Mouse (Mus musculus): Measurements from ENCODE around the gene Cit. TPM values are rescaled to one million over a fixed set of nuclear protein-coding genes. Genes with fewer than 3 reads are reported as not detected.

Cit gene
- total RNA-seq, 2 experiments from 2014 or later: 56.9 to 170 TPM

DNA sequence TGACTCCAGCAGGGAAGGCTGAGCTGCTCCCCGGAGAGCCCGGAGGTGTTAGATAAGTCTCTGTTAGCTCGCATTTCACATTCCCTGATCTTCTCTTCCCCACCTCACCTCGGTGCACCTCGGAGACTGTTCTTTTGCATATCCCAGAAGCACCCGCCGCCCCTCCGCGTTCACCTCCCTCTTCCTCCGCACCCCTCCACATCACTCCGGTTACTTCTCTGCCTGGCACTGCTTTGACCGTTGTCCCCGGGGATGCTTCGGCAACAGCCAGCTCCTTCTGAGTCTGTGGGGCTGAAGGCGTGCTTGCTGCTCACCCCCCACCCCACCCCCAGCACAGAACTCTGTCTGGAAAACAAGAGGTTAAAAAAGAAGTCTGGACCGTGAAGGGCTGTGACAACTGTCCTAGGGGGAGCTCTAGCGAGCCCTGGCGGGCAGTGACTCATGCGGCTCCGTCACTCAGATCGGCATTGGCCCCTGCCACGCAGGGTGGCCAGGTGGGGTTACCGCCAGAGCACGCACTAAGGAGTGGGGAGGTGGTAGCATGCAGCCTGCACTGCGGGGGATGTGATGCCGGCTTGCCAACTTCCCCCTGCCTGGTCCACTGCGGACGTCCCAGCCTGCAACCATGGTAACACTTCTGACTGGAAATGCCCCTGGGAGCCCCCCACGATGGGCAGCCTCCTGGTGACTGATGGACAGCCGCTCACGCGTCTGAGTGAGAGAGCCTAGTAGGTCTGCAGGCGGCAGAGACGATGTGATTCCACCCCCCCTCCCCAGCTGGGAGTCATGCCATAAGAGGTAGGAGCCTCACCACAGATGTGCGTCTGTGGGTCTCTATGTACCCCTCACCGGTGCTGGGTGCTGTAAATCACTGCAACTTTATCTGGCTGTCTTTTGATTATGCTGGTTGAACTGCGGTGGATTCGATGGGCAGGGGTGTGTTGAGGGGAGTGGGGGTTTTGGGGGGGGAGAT is 62.2 kb downstream of the Cit start:
- no peak for ATAC-seq (replicated peaks; ENCODE audit: low FRiP score, poor library complexity, severe bottlenecking)

DNA sequence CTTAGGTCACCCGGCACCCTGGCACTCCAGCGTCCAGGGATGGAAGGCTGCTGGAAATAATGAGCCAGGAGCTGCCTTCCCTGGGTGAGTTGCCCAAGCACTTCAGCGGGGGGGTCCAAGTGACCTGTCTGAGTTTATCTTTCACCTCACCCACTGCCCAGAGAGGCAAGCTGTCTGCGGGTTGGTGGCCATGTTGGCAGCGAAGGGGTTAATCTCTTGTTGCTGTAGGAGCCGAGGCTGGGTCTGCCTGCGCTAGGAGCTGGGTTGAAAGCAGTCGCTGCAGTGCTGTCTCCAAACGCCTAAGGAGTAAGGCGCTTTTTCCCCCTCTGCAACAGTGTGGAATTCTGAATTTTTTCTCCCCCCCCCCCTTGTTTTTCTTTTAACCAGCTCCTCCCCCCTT is 63.2 kb downstream of the Cit start:
- no peak for ATAC-seq (replicated peaks; ENCODE audit: low FRiP score, poor library complexity, severe bottlenecking)

DNA sequence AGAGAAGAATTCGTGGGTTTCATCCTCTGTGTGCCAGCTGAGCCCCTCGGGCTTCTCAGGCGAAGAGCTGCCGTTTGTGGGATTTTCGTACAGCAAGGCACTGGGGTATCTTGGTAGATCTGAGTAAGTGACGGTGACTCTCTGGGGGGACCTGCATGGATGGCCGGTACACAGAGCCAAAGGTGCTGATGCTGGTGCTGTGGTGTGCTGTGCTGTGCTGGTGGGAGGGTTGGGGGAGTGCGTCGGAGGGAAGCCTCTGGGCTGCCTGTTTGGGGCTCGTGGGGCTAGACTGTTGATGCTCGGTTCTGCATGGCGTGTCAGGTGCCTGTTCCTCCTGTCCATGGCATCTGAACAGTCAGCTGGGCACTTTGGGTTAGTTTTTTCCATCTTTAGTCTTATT is 63.6 kb downstream of the Cit start:
- no peak for ATAC-seq (replicated peaks; ENCODE audit: low FRiP score, poor library complexity, severe bottlenecking)

DNA sequence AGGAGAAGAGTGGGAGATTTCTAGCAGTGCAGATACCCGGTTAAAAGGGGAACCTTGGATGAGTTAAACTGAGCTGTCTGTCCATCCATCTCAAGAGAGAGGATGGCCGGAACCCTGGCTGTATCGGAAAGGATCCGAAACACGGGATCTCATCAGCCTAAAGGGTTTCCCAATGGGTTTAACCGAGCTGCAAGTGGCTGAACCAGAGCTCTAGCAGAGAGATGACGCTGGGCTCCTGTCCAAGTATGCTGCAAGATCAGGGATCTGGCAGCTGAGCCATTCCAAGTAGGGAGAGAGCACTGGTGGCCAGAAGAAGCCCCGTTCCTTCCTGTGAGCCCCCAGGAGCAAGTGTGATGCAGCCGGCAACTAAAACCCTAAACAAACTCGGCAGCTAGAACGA is 64.0 kb downstream of the Cit start:
- no peak for ATAC-seq (replicated peaks; ENCODE audit: low FRiP score, poor library complexity, severe bottlenecking)

DNA sequence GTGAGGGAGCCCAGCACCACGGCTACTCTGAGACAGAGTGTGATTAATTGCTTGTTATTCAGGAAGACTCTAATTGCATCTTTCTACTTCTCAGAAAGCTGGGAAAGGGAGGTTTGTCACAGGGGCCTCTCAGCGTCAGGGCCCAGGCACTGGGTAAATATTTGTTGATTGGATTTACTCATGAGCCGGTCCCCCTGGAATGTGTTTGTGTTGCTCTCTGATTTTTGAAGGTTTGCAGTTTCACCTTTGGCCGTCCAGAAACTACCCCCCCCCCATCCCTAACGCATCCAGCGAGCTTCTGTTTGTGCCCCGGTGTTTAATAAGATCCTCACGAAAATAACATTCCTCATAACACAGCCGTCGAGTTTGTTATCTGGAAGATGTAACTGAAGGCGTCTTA is 65.4 kb downstream of the Cit start:
- no peak for ATAC-seq (replicated peaks; ENCODE audit: low FRiP score, poor library complexity, severe bottlenecking)

DNA sequence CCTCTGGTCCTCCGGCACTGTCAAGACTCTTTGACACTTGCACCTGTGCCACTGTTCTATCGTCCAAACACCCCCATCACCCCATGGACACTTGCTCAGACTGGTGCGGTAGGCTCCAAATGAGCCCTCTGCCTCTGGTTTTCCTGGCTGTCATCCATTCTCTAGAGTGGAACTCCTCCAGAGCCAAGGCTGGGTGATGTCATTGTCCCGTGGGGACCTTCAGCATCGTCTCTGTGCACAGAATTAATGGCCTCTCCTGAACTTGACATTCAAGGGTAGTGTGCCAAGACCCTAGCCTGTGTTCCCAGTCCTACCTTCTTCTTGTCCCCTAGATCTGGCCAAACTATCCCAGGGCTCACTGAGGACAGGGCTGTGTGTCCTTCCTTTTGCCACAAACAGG is 70.4 kb downstream of the Cit start:
- no peak for ATAC-seq (replicated peaks; ENCODE audit: low FRiP score, poor library complexity, severe bottlenecking)

DNA sequence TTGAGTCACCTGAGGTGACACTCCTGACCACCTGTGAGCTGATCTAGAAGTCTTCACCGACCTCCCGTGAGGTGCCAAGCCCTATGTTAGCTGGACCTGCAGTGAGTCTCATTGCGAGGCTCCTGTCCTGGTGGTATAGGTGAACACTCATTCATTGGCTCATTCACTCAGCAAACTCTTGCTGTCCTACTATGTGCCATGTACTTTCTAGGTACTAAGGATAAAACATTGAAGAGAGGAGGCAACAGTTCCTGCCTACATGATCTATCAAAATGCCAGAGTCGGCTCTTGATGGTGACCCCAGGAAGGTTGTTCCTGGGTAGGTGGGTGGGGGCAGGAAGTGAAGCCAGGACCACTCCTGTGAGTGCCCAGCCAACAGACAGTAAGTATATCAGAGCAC is 72.9 kb downstream of the Cit start:
- ATAC-seq (replicated peaks; ENCODE audit: low FRiP score, poor library complexity, severe bottlenecking): no peak

DNA sequence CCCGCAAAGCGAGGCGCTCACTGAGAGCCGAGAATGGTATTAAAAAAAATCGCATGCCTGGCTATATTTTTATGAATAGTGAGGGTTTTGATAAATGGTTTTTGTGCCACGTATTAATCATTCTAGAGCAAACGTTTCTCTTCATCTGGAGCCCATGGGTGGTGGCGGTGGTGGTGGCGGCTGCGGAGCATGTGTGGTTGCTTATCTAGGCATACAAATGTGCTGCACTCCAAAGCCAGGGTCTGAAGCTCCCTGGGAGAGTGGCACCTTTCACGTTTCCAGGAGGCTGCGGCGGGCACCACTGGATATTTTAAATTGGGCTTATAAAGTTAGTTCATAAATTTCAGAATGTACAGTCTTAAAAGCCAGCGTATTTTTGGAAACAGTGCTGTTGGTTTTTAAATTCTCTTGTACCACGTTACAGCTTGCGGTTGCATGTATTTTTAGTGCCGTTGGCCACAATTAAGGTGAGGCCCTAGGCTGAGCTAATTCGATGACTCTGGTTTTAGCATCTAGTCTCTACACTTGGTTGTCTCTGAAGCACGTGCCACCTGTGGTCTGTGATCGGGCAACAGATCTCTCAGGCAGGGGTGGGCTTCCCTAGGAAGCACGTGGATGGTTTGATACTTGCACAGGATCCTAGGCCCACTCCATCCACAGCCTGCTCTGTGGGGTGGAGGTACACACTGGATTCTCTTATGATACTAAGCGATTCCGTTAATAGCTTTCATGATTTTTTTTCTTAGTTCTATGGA is 73.7 kb downstream of the Cit start:
- peak; percentile 55; the same call in 1 of the 2 replicates for ATAC-seq (replicated peaks; ENCODE audit: low FRiP score, poor library complexity, severe bottlenecking)

DNA sequence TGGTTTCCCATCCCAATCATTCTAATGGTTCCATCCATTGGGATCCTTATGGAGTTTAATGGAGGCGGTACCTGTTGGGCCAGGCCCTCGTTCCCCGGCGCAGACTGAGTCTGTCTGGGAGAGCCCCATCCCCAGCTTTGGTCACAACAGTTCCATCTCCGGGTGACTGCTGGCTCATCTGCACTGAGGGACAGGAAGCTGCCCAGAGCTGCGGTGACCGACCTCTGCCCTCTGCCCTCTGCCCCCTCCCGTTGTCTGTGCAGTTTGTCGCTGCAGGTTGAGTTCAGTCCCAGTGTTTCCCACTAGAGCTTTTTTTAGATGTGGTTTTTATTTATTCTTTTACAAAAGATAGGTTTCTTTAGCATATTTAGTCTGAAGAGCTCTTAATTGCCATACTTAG is 76.9 kb downstream of the Cit start:
- ATAC-seq (replicated peaks; ENCODE audit: low FRiP score, poor library complexity, severe bottlenecking): no peak

DNA sequence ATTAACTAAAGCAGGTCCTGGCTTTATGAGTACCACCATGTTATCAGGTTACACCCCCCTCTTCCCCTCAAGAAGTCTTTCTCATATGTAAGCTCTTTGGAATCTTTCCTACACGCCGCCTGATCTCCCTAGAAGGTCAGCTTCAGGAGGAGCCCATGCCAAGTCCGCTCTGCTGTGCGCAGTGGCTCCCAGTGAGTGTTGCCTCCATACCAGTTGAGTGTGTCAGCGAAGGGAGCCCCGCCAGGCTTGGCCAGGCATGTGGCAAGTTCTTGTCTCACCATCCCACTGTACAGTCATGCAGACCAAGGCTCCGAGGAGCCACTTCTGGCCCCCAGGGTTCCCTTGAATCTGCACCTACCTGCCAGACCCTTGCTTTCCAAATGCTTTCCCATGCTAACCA is 79.9 kb downstream of the Cit start:
- no peak for ATAC-seq (replicated peaks; ENCODE audit: low FRiP score, poor library complexity, severe bottlenecking)

DNA sequence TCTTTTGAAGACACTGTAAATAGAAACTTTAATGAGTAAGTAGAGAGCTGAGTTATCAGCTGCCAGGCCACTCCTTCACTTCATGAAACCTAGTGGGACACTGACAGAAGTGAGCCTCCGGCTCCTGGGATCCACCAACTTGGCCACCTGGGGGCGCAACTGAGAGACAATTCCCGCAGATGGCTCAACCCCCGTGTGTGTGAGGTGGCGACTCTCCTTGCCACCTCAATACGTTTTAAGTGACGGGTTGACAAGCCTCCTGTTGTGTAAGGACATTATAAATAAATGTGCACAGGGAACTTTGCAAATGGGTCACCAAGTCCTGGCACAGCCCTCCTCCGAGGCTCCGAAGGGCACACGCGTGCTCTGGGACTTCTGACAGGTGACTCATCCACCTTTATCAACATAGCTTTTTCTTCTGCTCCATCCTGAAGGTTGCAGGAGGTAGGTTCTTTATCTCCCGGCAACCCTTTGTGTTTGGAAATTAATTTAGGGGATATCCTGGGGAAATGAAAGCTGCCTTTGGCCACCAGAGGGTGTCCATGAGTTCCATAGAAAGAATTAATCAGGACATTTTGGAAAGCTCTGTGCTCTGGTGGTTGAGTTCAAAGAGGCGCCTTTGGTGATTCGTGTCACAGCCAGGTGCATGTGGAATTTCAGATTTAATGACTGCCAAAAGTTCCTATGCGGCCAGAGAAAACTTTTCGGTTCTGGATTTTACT is 83.9 kb downstream of the Cit start:
- ATAC-seq (replicated peaks; ENCODE audit: low FRiP score, poor library complexity, severe bottlenecking): peak; percentile 66

DNA sequence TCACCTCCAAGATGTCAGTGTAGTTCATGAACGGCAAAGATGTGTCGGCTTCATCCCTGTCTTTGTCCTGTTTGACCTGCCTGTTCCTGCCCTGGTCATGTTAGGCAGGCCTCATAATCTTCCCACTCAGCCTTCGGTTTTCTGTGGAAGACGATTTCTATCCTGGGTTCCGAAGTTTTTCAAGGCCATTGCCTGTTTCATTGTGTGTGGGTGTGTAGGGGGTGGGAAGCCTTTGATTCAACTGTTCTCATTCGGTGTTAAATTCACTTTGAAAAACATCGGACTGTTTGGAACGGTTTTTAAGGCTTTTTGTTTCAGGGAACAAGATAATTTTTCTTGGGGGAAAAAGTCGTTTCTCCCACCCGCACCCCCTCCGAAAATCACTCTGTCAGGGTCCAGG is 87.2 kb downstream of the Cit start:
- ATAC-seq (replicated peaks; ENCODE audit: low FRiP score, poor library complexity, severe bottlenecking): no peak

DNA sequence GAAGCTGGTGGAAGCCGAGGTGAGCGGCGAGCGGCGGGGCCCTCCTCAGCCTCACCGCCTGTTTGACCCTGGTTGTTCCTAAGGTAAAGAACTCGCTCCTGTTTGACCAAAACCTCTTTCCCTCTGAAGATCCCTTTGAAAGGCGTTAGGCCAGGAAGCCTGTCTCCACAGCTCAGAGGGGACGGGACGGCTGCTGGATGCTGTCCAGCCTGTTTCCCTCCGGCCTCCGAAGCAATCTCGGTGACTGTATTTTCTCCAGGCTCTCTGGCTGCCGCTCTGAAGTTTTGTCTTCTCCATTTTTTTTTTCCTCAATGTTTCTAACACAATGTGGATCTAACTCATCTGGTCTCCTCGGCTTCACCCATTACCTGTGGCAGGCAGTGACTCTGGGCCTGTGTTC is 91.8 kb downstream of the Cit start:
- ATAC-seq (replicated peaks; ENCODE audit: low FRiP score, poor library complexity, severe bottlenecking): no peak

DNA sequence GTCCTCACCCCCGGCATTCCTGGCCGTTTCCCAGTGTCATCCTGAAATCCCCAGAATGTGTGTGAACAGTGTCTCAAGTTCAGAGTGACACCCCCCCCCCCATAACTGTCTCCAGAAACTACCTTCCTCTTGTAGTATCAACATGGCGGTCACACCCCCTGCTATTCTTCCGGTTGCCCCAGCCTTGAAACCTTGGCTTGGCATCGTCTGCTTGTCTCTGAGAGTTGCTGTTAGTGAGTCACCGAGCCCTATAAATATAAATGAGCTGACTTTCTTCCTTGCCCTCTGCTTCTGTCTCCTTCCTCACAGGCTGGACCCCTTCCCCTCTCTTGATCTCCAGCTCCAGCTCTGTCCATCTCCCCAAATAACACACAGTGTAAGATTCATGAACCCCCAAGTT is 92.5 kb downstream of the Cit start:
- no peak for ATAC-seq (replicated peaks; ENCODE audit: low FRiP score, poor library complexity, severe bottlenecking)

DNA sequence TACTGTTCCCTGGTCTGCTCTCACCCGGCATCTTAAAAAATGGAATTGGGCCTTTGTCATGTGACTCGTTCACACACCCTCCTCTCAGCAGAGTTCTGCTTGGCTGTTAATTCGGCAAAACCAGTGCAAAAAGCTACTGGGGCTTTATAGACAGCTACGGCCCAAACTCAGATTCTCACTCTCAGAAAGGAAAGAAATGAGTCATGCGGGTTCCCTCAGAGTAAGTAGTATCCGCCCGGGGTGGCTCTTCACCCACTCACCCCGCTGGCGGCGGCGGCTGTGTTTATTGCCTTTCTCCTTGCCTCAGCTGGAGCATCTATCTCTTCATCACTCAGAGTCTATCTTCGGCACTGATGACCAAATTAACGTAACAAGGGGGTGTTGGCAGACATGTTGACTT is 93.9 kb downstream of the Cit start:
- no peak for ATAC-seq (replicated peaks; ENCODE audit: low FRiP score, poor library complexity, severe bottlenecking)

DNA sequence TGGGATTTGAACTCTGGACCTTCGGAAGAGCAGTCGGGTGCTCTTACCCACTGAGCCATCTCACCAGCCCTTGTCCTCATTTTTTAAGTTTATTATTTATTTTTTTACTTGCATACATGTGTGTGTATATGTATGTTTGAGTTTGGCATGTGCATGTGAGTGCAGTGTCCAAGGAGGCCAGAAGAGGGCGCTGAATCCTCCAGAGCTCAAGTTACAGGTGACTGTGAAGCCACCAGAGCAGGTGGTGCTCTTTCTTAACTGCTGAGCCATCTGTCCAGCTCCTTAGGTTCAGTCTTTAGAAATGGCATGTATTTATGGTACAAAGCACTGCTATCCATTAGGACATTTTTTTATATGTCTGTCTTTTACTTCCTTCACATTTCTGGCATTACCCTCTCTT is 97.3 kb downstream of the Cit start:
- ATAC-seq (replicated peaks; ENCODE audit: low FRiP score, poor library complexity, severe bottlenecking): no peak

DNA sequence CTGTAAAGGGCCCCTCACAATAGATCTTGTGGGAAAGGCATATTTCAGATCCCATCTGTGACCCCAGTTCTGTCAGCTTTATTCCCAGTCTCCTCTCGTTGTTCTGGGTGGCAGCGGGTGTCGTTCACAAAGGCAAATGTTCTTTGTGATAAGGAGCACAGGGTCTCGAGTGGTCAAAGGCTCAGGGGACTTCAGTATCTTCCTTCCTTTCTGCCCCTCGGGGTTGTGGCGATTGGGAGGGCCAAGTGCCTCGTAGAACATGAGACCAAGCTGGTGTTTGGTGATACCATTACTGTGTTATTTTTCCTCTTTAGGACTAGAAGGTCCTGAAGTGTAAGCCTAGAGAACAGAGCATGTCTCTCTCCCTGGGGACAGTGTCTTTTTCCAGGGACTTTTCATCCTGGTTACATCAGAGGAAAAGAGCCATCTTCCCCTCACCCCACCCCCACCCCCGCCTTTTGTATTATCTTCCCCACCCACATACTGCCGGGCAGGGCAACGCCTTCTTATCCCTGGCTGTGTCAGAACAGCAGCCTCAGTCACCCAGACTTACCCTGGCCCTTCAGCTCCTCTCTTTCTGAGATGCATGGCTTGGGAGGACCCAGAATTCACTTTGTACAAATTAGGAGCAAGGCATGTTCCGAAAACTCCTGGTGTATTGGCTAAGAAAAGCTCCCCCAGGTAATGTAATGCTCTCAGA is 99.9 kb downstream of the Cit start:
- ATAC-seq (replicated peaks; ENCODE audit: low FRiP score, poor library complexity, severe bottlenecking): peak; percentile 81

DNA sequence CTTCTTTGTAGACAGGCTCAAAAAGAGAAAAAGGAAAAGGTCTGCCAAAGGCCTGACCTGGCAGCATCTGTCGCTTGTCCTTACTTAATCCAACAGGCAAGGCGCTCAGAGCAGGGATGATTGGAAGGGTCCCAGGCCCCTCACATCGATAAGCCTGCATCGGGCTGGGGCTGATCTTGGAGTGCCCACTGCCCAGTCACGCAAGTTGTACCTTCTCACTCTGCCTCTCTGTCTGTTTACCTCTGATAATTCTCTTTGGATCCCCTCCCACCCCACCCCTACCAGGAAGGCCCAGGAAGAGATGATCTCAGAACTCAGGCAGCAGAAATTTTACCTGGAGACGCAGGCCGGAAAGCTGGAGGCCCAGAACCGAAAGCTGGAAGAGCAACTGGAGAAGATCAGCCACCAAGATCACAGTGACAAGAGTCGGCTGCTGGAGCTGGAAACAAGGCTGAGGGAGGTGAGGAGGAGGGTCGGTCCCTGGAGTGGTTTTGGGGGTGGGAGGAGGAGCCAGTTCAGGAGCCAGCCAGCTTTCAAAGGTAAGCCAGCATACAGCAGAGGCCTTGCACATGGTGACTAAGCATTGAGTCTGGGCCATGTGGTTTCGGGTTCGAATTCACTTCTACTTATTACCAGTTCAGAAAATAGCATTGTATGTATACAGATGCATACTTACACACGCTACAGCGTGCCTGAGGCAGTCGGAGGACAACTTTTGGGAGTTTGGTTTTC is 102.7 kb downstream of the Cit start:
- ATAC-seq (replicated peaks; ENCODE audit: low FRiP score, poor library complexity, severe bottlenecking): peak; percentile 66

DNA sequence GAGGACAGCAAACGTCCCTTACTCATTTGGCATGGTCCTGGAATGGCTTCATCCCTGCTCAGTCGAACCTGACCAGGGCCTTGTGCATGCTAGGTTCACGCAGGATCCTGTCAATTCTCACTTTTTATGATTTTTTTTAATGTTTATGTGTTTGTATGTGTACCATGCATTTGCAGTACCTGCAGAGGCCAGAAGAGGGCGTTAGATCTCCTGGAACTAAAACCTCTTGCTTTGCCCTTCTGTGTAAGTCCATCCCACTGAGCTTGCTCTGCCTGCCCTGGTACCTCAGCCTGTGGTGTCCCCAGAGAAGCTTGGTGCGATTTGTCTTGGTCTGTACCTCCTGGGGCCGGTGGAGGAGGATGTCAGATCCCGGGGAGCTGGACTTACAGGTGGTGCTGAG is 105.9 kb downstream of the Cit start:
- no peak for ATAC-seq (replicated peaks; ENCODE audit: low FRiP score, poor library complexity, severe bottlenecking)

All from erythroblast, adult 5-6 weeks (primary cell).